Mouse (Mus musculus) forebrain, embryonic 11.5 days (tissue): ENCODE data around the gene Nab1. TPM values are rescaled to one million over a fixed set of nuclear protein-coding genes. Genes with fewer than 3 reads are reported as not detected.

Source experiments
- ATAC-seq: fragments of 200-750 bp; cut with Nextera tagmentation; replicated peaks from 2 replicates; pipeline ENCODE4 v1.8.0; 2017; ENCODE audit warnings: moderate TSS enrichment; ENCODE audit not compliant: low FRiP score
- DNase-seq: peaks from one replicate; pipeline ENCODE4 v3.0.0-alpha.2; 2017; ENCODE audit warnings: low spot score
- H3K27ac ChIP-seq: fragments of 300-500 bp; sonication (generic); 2 replicates; pipeline ENCODE4 v1.5.1; 2014; ENCODE audit warnings: low read depth, low read length
- H3K27me3 ChIP-seq: fragments of 300-500 bp; sonication (generic); 2 replicates; pipeline ENCODE4 v1.6.1; 2014; ENCODE audit warnings: mild to moderate bottlenecking, low read length, mixed read lengths; ENCODE audit not compliant: control insufficient read depth, insufficient read depth
- H3K36me3 ChIP-seq: fragments of 300-500 bp; sonication (generic); 2 replicates; pipeline ENCODE4 v1.6.1; 2014; ENCODE audit warnings: mild to moderate bottlenecking, low read length, moderate library complexity, mixed read lengths; ENCODE audit not compliant: control insufficient read depth, insufficient read depth
- H3K4me1 ChIP-seq: fragments of 300-500 bp; sonication (generic); replicated peaks from 2 replicates; pipeline ENCODE4 v1.6.1; 2014; ENCODE audit warnings: low read length, mixed read lengths; ENCODE audit not compliant: control insufficient read depth, insufficient read depth
- H3K4me2 ChIP-seq: fragments of 300-500 bp; sonication (generic); 2 replicates; pipeline ENCODE4 v1.6.1; 2014; ENCODE audit warnings: low read depth, mild to moderate bottlenecking, low read length, moderate library complexity, mixed read lengths; ENCODE audit not compliant: severe bottlenecking
- H3K4me3 ChIP-seq: fragments of 300-500 bp; sonication (generic); 2 replicates; pipeline ENCODE4 v1.5.1; 2014; ENCODE audit warnings: low read depth, low read length
- H3K9ac ChIP-seq: fragments of 300-500 bp; sonication (generic); 2 replicates; pipeline ENCODE4 v1.6.1; 2014; ENCODE audit warnings: low read length
- H3K9me3 ChIP-seq: fragments of 300-500 bp; sonication (generic); 2 replicates; pipeline ENCODE4 v1.6.1; 2016; ENCODE audit warnings: low read length, mixed read lengths; ENCODE audit not compliant: control insufficient read depth
- WGBS: fragments of 180-500 bp; shearing (Covaris S2); extraction: QIAGEN DNeasy Blood & Tissue Kit; methylation state at CpG from one replicate; pipeline ENCODE4 v1.1.7; 2014; 5-methylcytosine and 5-hydroxymethylcytosine counted together
- polyA plus RNA-seq: library from polyadenylated mRNA; unstranded; fragments of >200 nt; fragmentation: Nextera tagmentation; extraction: Ambion mirVana; gene quantifications from 2 replicates; pipeline ENCODE4 v1.2.1, GENCODE M21; 2014

Gene Nab1
- polyA plus RNA-seq, 1 experiment from 2014 or later, result 9.0 TPM

DNA sequence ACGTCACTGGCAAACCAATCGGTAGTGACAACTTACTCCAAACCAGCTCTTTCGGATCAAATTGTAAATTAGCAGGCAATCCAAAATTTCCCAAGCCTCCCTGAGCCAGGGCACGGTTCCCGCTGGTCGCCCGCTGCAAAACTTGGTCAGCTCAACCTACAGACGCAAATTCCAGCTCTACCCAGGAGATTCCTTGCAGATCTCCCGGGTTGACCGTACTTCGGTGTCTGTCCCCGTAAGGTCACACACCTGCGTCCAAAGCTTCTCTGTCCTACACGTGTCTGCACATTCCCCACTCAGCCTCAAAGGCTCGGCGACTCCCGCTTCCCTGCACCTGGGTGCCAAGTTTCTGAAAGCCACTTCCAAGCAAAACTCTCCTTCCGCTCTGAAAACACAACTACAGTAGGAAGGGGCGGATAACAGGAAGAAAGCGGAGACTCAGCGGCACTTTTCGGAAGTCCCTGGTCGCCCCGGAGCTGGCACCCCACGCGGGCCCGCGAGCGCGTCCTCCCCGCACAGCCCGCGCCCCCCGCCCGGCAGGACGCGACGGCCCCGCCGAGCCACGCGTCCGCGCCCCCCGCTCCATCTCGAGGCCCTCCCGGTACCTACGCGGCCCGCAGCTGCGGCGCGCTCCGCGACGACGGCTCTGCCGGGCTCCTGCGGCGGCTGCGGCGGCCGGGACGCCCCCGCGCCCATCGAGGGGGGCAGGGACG, 722 bp downstream of the Nab1 start:
- Histone ChIP-seq H3K9ac (peak overlapping the region; percentile 76), H3K36me3 (no peaks in the 10 kb centered on the region), H3K4me2 (peak overlapping the region; percentile 81), H3K4me3 (peak overlapping the region; percentile 85), H3K9me3 (no peaks in the 10 kb centered on the region), H3K27me3 (0 out of 2 replicates have a peak, but pooled peaks cover 2% of the 10 kb centered on the region), H3K27ac (no peak overlapping the region), H3K4me1 (0 out of 2 replicates have a peak, but pooled peaks cover 2% of the 10 kb centered on the region)
- peak; percentile 77 for ATAC-seq
- WGBS, result under 1% methylated on average over 34 of the region's 68 CpGs
- DNase-seq, result peak; percentile 65

DNA sequence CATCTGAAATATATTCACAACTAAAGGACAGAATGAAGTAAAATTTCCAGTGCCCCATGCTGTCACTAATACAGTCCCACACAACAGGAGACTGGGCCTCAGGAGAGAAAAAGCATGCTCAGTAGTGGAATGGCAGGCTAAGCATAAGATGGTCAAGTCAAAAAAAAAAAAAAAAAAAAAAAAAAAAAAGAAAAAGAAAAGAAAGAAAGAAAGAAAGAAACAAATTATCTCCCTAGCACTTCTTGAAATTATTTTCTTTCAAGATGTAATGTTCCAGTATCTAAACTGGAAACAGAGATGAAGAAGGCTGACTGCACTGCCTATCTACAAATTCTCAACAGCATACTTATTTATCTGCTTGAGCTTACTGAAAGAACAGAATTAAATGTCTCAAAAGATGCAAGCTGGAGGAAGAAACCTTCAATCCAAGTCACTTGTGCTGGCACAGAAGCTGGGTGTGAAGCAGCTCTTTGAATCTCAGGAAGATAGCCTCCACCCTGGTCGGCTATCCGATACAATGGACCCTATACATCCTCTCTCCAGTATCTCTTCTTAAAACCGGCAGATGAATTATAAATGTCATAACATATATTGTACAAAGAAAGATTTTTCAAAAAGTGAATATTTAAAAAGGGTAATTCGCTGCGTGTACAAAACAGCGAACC, 1.6 kb downstream of the Nab1 start:
- H3K4me3 ChIP-seq, result peak overlapping the region; percentile 85
- H3K4me1 ChIP-seq, result 0 out of 2 replicates have a peak, but pooled peaks cover 2% of the 10 kb centered on the region
- no peaks in the 10 kb centered on the region for H3K9me3 ChIP-seq
- H3K9ac ChIP-seq, result no peak overlapping the region
- H3K36me3 ChIP-seq, result no peaks in the 10 kb centered on the region
- DNase-seq, result no peak
- H3K4me2 ChIP-seq, result peak overlapping the region; percentile 81
- 14% methylated on average over 6 of the region's 6 CpGs for WGBS
- H3K27me3 ChIP-seq, result 0 out of 2 replicates have a peak, but pooled peaks cover 2% of the 10 kb centered on the region
- ATAC-seq, result no peak
- no peak overlapping the region for H3K27ac ChIP-seq

DNA sequence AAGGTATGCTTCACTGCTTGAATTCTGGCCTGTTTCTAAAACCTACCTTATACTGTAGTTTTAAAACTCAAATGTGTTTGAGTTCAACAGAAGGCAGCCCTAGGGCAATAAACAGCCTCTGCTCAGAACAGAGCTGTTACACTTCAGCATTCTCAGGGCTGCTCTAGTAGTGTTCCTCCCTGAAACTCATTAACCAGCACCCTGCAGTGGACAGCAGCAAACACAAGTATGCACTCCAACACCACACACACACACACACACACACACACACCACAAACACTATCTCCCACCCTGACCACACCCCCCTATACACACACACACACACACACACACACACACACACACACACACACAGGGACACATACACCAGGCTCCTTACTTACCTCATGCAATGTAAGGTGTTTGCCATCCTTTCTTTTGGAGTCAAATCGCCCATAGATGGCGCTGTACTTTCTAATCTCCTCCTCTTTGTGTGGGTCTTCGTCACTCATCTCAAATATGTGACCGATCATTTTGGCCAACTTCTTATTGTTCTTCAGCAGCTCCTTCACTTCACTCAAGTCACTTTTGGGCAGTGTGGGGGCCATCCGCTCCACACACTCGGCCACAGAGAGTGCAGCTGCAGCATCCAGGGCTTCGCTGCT, 10.8 kb downstream of the Nab1 start:
- no peak overlapping the region for H3K4me2 ChIP-seq
- DNase-seq, result no peak
- no peaks in the 10 kb centered on the region for H3K36me3 ChIP-seq
- 63% methylated on average over 7 of the region's 7 CpGs for WGBS
- H3K9me3 ChIP-seq, result no peaks in the 10 kb centered on the region
- peak; percentile 39; the same call in 1 of the 2 replicates for ATAC-seq
- no peak overlapping the region for H3K9ac ChIP-seq
- no peak overlapping the region for H3K27ac ChIP-seq
- H3K27me3 ChIP-seq, result no peaks in the 10 kb centered on the region
- no peaks in the 10 kb centered on the region for H3K4me1 ChIP-seq
- no peak overlapping the region for H3K4me3 ChIP-seq

DNA sequence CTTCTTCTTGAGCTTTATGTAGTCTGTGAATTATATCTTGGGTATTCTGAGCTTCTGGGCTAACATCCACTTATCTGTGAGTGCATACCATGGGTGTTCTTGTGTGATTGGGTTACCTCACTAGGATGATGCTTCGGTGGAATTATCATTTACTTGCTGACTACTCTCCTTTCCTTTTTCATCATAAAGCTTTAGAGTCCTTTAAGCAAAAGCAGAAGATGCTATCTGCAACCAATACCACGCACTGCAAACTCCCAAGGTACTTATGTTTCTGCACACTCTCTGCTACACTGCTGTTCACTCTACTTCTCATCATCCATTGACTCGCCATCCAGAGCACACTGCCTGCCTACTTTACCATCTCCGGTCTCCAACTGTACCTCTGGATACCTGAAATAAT, 15.5 kb downstream of the Nab1 start:
- Histone ChIP-seq H3K27me3 (no peaks in the 10 kb centered on the region), H3K4me1 (no peaks in the 10 kb centered on the region), H3K4me3 (no peak overlapping the region), H3K36me3 (no peaks in the 10 kb centered on the region), H3K9ac (no peak overlapping the region), H3K9me3 (no peaks in the 10 kb centered on the region), H3K4me2 (no peak overlapping the region), H3K27ac (no peak overlapping the region)
- 87% methylated on average over 4 of the region's 4 CpGs for WGBS
- ATAC-seq (no peak), DNase-seq (no peak)

DNA sequence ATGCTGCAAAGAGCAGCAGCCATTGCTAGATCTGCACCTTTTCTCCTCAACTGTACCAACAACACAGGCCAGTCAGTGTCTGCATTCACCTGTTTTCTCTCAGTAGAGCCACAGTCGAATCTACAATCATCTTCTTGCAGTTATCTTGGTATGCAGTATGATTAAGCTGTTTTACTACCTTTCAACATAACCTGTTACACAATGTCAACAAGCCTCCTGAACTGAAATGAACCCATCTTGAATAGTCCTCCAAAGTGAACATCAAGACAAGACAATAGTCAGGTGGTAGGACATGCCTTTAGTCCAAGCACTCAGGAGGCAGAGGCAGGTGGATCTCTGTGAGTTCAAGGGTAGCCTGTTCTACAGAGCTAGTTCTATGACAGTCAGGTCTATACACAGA, 26.2 kb downstream of the Nab1 start:
- no peak overlapping the region for H3K4me2 ChIP-seq
- no peaks in the 10 kb centered on the region for H3K36me3 ChIP-seq
- no peaks in the 10 kb centered on the region; the same call in 1 of the 2 replicates for H3K4me1 ChIP-seq
- no peak overlapping the region for H3K9ac ChIP-seq
- H3K27me3 ChIP-seq, result no peaks in the 10 kb centered on the region
- no peak overlapping the region for H3K27ac ChIP-seq
- 83% methylated on average over 1 of the region's 1 CpGs for WGBS
- ATAC-seq, result no peak
- no peak for DNase-seq
- no peak overlapping the region for H3K4me3 ChIP-seq
- no peaks in the 10 kb centered on the region for H3K9me3 ChIP-seq

DNA sequence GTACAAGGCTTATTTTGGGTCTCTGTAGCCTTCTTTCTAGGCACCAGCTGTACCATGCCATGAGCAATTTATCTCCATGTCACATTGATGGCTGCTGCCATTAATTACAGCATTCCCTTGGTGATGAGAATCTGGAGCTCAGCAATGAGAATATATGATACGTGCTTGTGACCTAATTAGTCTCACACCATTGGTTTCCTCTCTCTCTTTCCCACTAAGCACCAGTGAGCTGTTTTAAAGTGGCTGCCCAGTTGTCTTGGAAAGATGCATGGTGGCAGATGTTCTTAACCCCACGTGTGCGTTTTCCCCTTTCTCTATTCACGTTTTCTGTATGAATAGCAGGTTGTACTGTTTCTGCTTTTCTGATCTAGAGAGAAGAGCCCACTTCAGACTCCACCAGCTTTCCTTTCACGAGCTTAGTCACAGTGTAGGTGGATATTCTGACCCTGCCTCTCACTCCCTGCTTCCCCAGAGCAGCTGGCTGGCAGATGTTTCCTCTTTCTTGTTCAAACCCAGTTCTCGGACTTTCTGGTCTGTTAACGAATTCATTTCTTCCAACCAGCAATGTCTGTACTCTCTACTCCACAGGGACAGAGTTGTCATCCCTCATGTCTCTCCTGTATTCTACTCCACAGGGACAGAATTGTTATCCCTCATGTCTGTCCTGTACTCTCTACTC, 29.5 kb downstream of the Nab1 start:
- no peaks in the 10 kb centered on the region for H3K27me3 ChIP-seq
- H3K27ac ChIP-seq, result peak overlapping the region; percentile 0; the same call in 1 of the 2 replicates
- DNase-seq, result no peak
- no peak overlapping the region for H3K4me2 ChIP-seq
- WGBS, result 58% methylated on average over 7 of the region's 7 CpGs
- peak; percentile 61 for ATAC-seq
- no peak overlapping the region for H3K9ac ChIP-seq
- H3K9me3 ChIP-seq, result no peaks in the 10 kb centered on the region
- H3K4me1 ChIP-seq, result no peaks in the 10 kb centered on the region; the same call in 1 of the 2 replicates
- no peaks in the 10 kb centered on the region for H3K36me3 ChIP-seq
- H3K4me3 ChIP-seq, result no peak overlapping the region

DNA sequence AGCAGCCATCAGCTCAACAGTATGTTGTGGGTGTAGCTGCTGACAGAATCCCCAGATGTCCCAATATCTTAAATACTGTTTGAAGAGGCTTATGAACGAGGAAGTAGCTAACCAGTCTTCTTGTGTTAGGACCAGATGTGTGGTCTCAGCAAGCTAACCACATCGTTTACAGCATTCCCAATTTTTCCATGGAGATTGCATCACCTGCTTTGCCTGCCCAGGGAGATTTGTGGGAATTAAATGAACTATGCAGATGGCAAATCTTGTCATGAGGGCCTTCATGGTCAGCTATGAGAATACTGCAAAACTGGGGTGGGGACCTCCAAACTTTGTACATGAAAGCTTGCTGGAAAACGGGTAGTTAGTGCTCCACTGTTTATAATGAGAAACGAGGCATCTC, 30.2 kb downstream of the Nab1 start:
- peak overlapping the region; percentile 0; the same call in 1 of the 2 replicates for H3K27ac ChIP-seq
- H3K4me1 ChIP-seq, result no peaks in the 10 kb centered on the region; the same call in 1 of the 2 replicates
- H3K4me2 ChIP-seq, result no peak overlapping the region
- no peaks in the 10 kb centered on the region for H3K27me3 ChIP-seq
- DNase-seq (no peak), ATAC-seq (no peak)
- H3K9me3 ChIP-seq, result no peaks in the 10 kb centered on the region
- no peaks in the 10 kb centered on the region for H3K36me3 ChIP-seq
- H3K4me3 ChIP-seq, result no peak overlapping the region
- H3K9ac ChIP-seq, result no peak overlapping the region
- WGBS, result 65% methylated on average over 4 of the region's 4 CpGs

DNA sequence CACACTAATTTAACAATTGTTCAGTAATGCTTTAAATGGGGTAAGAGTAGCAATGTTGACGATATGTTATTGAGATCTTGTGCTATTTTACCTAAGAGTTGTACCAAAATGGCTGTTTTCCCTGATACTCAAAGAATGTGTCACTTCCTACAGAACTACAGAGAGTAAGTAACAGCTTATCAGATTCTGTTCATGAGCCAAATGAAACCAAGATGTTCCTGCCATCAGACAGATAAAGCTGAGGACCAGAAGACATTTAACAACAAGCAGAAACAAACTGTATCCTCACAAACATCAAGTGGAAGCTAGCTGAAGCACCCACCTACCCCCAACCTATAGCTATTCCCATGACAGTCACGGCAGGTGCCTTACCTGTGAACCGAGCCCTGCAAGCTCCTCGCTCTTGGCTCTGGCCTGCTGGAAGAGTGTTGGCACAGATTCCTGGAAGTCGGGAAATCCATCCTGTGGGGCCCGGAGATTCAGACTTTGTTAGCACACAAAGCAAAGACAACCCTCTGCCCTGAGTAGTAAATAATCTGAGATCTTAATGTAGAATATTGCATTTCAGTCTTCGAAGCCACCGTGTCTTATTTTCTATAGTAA, 33.9 kb downstream of the Nab1 start:
- Histone ChIP-seq H3K4me2 (no peak overlapping the region), H3K4me3 (no peak overlapping the region), H3K27me3 (no peaks in the 10 kb centered on the region), H3K27ac (no peak overlapping the region), H3K9me3 (no peaks in the 10 kb centered on the region), H3K36me3 (no peaks in the 10 kb centered on the region), H3K4me1 (no peaks in the 10 kb centered on the region; the same call in 1 of the 2 replicates), H3K9ac (no peak overlapping the region)
- DNase-seq, result no peak
- 94% methylated on average over 8 of the region's 8 CpGs for WGBS
- ATAC-seq, result no peak
